Mouse (Mus musculus): ENCODE measurements around the gene Alcam.

DNA sequence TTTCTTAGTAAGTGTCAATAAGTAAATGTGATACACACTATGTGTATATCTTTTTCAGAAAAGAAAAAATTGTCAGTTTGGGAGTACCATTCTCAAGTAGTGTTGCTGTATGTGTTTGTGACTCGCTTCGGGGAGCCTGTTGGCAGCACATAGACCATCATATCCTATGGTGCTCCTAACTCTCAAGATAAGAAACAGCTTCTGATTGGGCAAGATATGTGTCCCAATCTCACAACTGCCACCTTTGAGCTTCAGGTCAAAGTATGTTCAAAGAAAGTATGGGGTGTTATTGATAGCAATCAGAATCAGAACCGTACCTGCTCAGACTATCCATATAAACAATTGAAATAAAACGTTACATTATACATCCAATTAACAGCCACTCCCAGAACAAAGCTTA, 202.9 kb downstream of the Alcam start:
- TF ChIP-seq GATA1 (IDR thresholded peaks at IDR 0.05; ENCODE audit: borderline replicate concordance, low read length) (no peak), FLI1 (IDR thresholded peaks at IDR 0.05; ENCODE audit: low read length) (no peak)
